ENCODE assay signal across 8 mouse cellular contexts in genomic region chr13:59770164-59770562, GRCm38 (mm10). TPM values are rescaled to one million over a fixed set of nuclear protein-coding genes. Genes with fewer than 3 reads are reported as not detected.
DNase-seq lines count a peak whose midpoint lies in the region; ATAC-seq and TF ChIP-seq lines count a peak whose summit lies in the region.

No protein-coding gene starts in this region.

- H3K27me3 ChIP-seq in G1E (ENCODE audit: insufficient read depth, low read length), result no peaks in the 10 kb centered on the region
- no peaks in the 10 kb centered on the region for H3K27me3 ChIP-seq in forebrain, embryonic 15.5 days
- H3K27me3 ChIP-seq in liver, postnatal 0 days (ENCODE audit: insufficient read depth, low read length), result no peaks in the 10 kb centered on the region
- no peaks in the 10 kb centered on the region for H3K27me3 ChIP-seq in neural tube, embryonic 14.5 days (ENCODE audit: control insufficient read depth, insufficient read depth, low read length)
- no peaks in the 10 kb centered on the region for H3K27me3 ChIP-seq in testis, adult 2 months (ENCODE audit: control insufficient read depth, insufficient read depth, low read length)

- peak; percentile 9; the same call in 1 of the 2 replicates for TF ChIP-seq CTCF in G1E (IDR thresholded peaks at IDR 0.05; ENCODE audit: low read depth, low read length)
- peak; percentile 63 for TF ChIP-seq CTCF in liver, postnatal 0 days (IDR thresholded peaks at IDR 0.05; ENCODE audit: low read depth)
- no peak for TF ChIP-seq CTCF in testis, adult 2 months (IDR thresholded peaks at IDR 0.05; ENCODE audit: control insufficient read depth, insufficient read depth, insufficient replicate concordance, low read depth, low read length)

- WGBS in forebrain, embryonic 15.5 days, result 0% methylated on average over 28 of the region's 28 CpGs
- under 1% methylated on average over 28 of the region's 28 CpGs for WGBS in liver, postnatal 0 days (ENCODE audit: insufficient replicate concordance)
- WGBS in neural tube, embryonic 14.5 days, result under 1% methylated on average over 28 of the region's 28 CpGs

- peaks cover 71% of the 10 kb centered on the region for H3K4me1 ChIP-seq in G1E (ENCODE audit: insufficient read depth, low read depth, low read length)
- peaks cover 37% of the 10 kb centered on the region for H3K4me1 ChIP-seq in forebrain, embryonic 15.5 days
- H3K4me1 ChIP-seq in liver, postnatal 0 days (ENCODE audit: insufficient read depth), result peaks cover 46% of the 10 kb centered on the region
- H3K4me1 ChIP-seq in neural tube, embryonic 14.5 days (ENCODE audit: control insufficient read depth, insufficient read depth, low read length), result peaks cover 27% of the 10 kb centered on the region
- H3K4me1 ChIP-seq in testis, adult 2 months (ENCODE audit: control insufficient read depth, insufficient read depth, low read length), result peaks cover 12% of the 10 kb centered on the region

- TF ChIP-seq EP300 in liver, postnatal 0 days (IDR thresholded peaks at IDR 0.05; ENCODE audit: low read depth), result peak; percentile 95

- peak overlapping the region; percentile 72 for H3K4me2 ChIP-seq in forebrain, embryonic 15.5 days (replicated peaks)
- H3K4me2 ChIP-seq in liver, postnatal 0 days (ENCODE audit: low read depth, low read length), result peak overlapping the region; percentile 77
- H3K4me2 ChIP-seq in neural tube, embryonic 14.5 days (ENCODE audit: low read depth, low read length), result peak overlapping the region; percentile 64

- ATAC-seq in G1E (ENCODE audit: extremely low read depth, insufficient number of reproducible peaks, low FRiP score, poor library complexity, severe bottlenecking), result peak; percentile 79
- peak; percentile 90 for ATAC-seq in forebrain, embryonic 15.5 days (replicated peaks)
- ATAC-seq in liver, postnatal 0 days, result peak; percentile 79
- ATAC-seq in neural tube, embryonic 14.5 days (ENCODE audit: low read depth), result peak; percentile 89

- no peaks in the 10 kb centered on the region for H3K9me3 ChIP-seq in G1E (replicated peaks)
- H3K9me3 ChIP-seq in forebrain, embryonic 15.5 days, result no peaks in the 10 kb centered on the region
- H3K9me3 ChIP-seq in liver, postnatal 0 days (ENCODE audit: low read length), result no peaks in the 10 kb centered on the region
- H3K9me3 ChIP-seq in neural tube, embryonic 14.5 days (ENCODE audit: control insufficient read depth, low read length), result no peaks in the 10 kb centered on the region

- DNase-seq in G1E (ENCODE audit: low spot score), result peak; percentile 92
- DNase-seq in cerebellum, adult 11-12 months, result peak; percentile 86
- DNase-seq in heart, postnatal 25 days (ENCODE audit: low spot score), result peak; percentile 81
- DNase-seq in layer of hippocampus, adult 11-12 months (ENCODE audit: low spot score), result peak; percentile 87
- peak; percentile 93 for DNase-seq in liver, postnatal 0 days

- peak overlapping the region; percentile 94 for H3K4me3 ChIP-seq in G1E (ENCODE audit: low read depth, low read length)
- peak overlapping the region; percentile 87 for H3K4me3 ChIP-seq in forebrain, embryonic 15.5 days
- peak overlapping the region; percentile 85 for H3K4me3 ChIP-seq in liver, postnatal 0 days (ENCODE audit: low read depth, low read length)
- H3K4me3 ChIP-seq in neural tube, embryonic 14.5 days (ENCODE audit: low read depth, low read length), result peak overlapping the region; percentile 84
- peak overlapping the region; percentile 88 for H3K4me3 ChIP-seq in testis, adult 2 months (ENCODE audit: control insufficient read depth, low read depth, low read length)

- H3K9ac ChIP-seq in forebrain, embryonic 15.5 days (replicated peaks), result peak overlapping the region; percentile 71
- peak overlapping the region; percentile 87 for H3K9ac ChIP-seq in liver, postnatal 0 days (replicated peaks)
- peak overlapping the region; percentile 55 for H3K9ac ChIP-seq in neural tube, embryonic 14.5 days (replicated peaks; ENCODE audit: low read depth, low read length)

- H3K27ac ChIP-seq in forebrain, embryonic 15.5 days (replicated peaks), result peak overlapping the region; percentile 99
- peak overlapping the region; percentile 99 for H3K27ac ChIP-seq in liver, postnatal 0 days (ENCODE audit: low read depth)
- H3K27ac ChIP-seq in neural tube, embryonic 14.5 days (ENCODE audit: low read depth, low read length), result peak overlapping the region; percentile 95
- peak overlapping the region; percentile 96 for H3K27ac ChIP-seq in testis, adult 2 months (ENCODE audit: control insufficient read depth, insufficient read depth, low read depth, low read length)

- H3K36me3 ChIP-seq in G1E (replicated peaks), result peaks cover 66% of the 10 kb centered on the region
- H3K36me3 ChIP-seq in forebrain, embryonic 15.5 days, result peaks cover 21% of the 10 kb centered on the region
- peaks cover 35% of the 10 kb centered on the region for H3K36me3 ChIP-seq in liver, postnatal 0 days (replicated peaks; ENCODE audit: insufficient read depth, low read length)
- H3K36me3 ChIP-seq in neural tube, embryonic 14.5 days (ENCODE audit: control insufficient read depth, insufficient read depth, low read length), result peaks cover 6% of the 10 kb centered on the region; the same call in 1 of the 2 replicates
- no peaks in the 10 kb centered on the region; the same call in none of the 2 replicates for H3K36me3 ChIP-seq in testis, adult 2 months (ENCODE audit: control insufficient read depth, insufficient read depth, low read length)

- TF ChIP-seq POLR2A in testis, adult 2 months (IDR thresholded peaks at IDR 0.05; ENCODE audit: control insufficient read depth, low read depth, low read length), result no peak

- intact Hi-C loops in heart, postnatal 25 days (cut with DNase I), result loop anchor here (5.0 kb wide), 1 partner anchor 52 kb away; the partner anchor contains the start of gene Tut7

RNA-seq across cellular contexts. Expression of gene Isca1, which starts 0.6 kb away (rescaled TPM):
- total RNA-seq in G1E (2014; fragmentation: Nextera tagmentation) (242 and 309 TPM in 2 replicates), G1E (2017) (75.9 and 85.8 TPM in 2 replicates)
- polyA plus RNA-seq in G1E (2012), result 57.0 and 69.2 TPM in 2 replicates
- 129 and 146 TPM in 2 replicates for polyA plus RNA-seq in forebrain, embryonic 15.5 days (2015; fragmentation: Nextera tagmentation; extraction: Ambion mirVana)
- total RNA-seq in heart, postnatal 25 days (2021), result 100 to 1,000 TPM; 221 to 222 TPM
- 135 and 137 TPM in 2 replicates for polyA plus RNA-seq in liver, postnatal 0 days (2015; fragmentation: Nextera tagmentation; extraction: Ambion mirVana)
- polyA plus RNA-seq in neural tube, embryonic 14.5 days (2014; fragmentation: Nextera tagmentation; extraction: Ambion mirVana), result 184 and 200 TPM in 2 replicates
- polyA plus RNA-seq in testis, adult 2 months (2012; rRNA removed), result 149 and 158 TPM in 2 replicates

RNA-seq across cellular contexts. Expression of gene Gm49354, which starts 11.9 kb away (rescaled TPM):
- total RNA-seq in G1E (2014; fragmentation: Nextera tagmentation), result not detected in 2 replicates
- total RNA-seq in G1E (2017), result 16.9 TPM in 1 of 2 replicates, not detected in the other
- 32.8 and 52.8 TPM in 2 replicates for polyA plus RNA-seq in G1E (2012)
- not detected in 2 replicates for polyA plus RNA-seq in forebrain, embryonic 15.5 days (2015; fragmentation: Nextera tagmentation; extraction: Ambion mirVana)
- total RNA-seq in heart, postnatal 25 days (2021), result not detected
- polyA plus RNA-seq in liver, postnatal 0 days (2015; fragmentation: Nextera tagmentation; extraction: Ambion mirVana), result not detected in 2 replicates
- polyA plus RNA-seq in neural tube, embryonic 14.5 days (2014; fragmentation: Nextera tagmentation; extraction: Ambion mirVana), result not detected in 2 replicates
- not detected in 2 replicates for polyA plus RNA-seq in testis, adult 2 months (2012; rRNA removed)

RNA-seq across cellular contexts. Expression of gene 1700014D04Rik, which starts 23.6 kb away (rescaled TPM):
- total RNA-seq in G1E (2014; fragmentation: Nextera tagmentation) (not detected in 2 replicates), G1E (2017) (0.06 and 0.11 TPM in 2 replicates)
- polyA plus RNA-seq in G1E (2012), result not detected in 2 replicates
- polyA plus RNA-seq in forebrain, embryonic 15.5 days (2015; fragmentation: Nextera tagmentation; extraction: Ambion mirVana), result 0.39 TPM in 1 of 2 replicates, not detected in the other
- total RNA-seq in heart, postnatal 25 days (2021), result not detected
- not detected in 2 replicates for polyA plus RNA-seq in liver, postnatal 0 days (2015; fragmentation: Nextera tagmentation; extraction: Ambion mirVana)
- polyA plus RNA-seq in neural tube, embryonic 14.5 days (2014; fragmentation: Nextera tagmentation; extraction: Ambion mirVana), result 0.10 and 0.52 TPM in 2 replicates
- polyA plus RNA-seq in testis, adult 2 months (2012; rRNA removed), result 45.6 and 46.7 TPM in 2 replicates

RNA-seq across cellular contexts. Expression of gene Spata31d1d, which starts 38.6 kb away (rescaled TPM):
- total RNA-seq in G1E (2014; fragmentation: Nextera tagmentation), result not detected in 2 replicates
- 0.05 TPM in 1 of 2 replicates, not detected in the other for total RNA-seq in G1E (2017)
- not detected in 2 replicates for polyA plus RNA-seq in G1E (2012)
- polyA plus RNA-seq in forebrain, embryonic 15.5 days (2015; fragmentation: Nextera tagmentation; extraction: Ambion mirVana), result not detected in 2 replicates
- not detected for total RNA-seq in heart, postnatal 25 days (2021)
- not detected in 2 replicates for polyA plus RNA-seq in liver, postnatal 0 days (2015; fragmentation: Nextera tagmentation; extraction: Ambion mirVana)
- not detected in 2 replicates for polyA plus RNA-seq in neural tube, embryonic 14.5 days (2014; fragmentation: Nextera tagmentation; extraction: Ambion mirVana)
- polyA plus RNA-seq in testis, adult 2 months (2012; rRNA removed), result 74.8 and 83.7 TPM in 2 replicates

RNA-seq across cellular contexts. Expression of gene Tut7, which starts 52.8 kb away (rescaled TPM):
- 215 and 232 TPM in 2 replicates for total RNA-seq in G1E (2014; fragmentation: Nextera tagmentation)
- total RNA-seq in G1E (2017), result 166 and 194 TPM in 2 replicates
- polyA plus RNA-seq in G1E (2012), result 59.6 and 66.1 TPM in 2 replicates
- polyA plus RNA-seq in forebrain, embryonic 15.5 days (2015; fragmentation: Nextera tagmentation; extraction: Ambion mirVana), result 54.9 and 58.9 TPM in 2 replicates
- 10 to 100 TPM; 41.4 to 41.9 TPM for total RNA-seq in heart, postnatal 25 days (2021)
- polyA plus RNA-seq in liver, postnatal 0 days (2015; fragmentation: Nextera tagmentation; extraction: Ambion mirVana), result 33.8 and 37.6 TPM in 2 replicates
- 45.1 and 51.8 TPM in 2 replicates for polyA plus RNA-seq in neural tube, embryonic 14.5 days (2014; fragmentation: Nextera tagmentation; extraction: Ambion mirVana)
- polyA plus RNA-seq in testis, adult 2 months (2012; rRNA removed), result 9.5 and 10.1 TPM in 2 replicates

Comparison
In these comparisons a context has a peak if more than half of its experiments do, and no peak if none do; other contexts are left out.
1. Peak in every context shown above with its lines: DNase-seq, ATAC-seq, H3K4me3 ChIP-seq and H3K27ac ChIP-seq.
2. RNA of gene Gm49354, which starts 11.9 kb away (polyA plus RNA-seq): 32.8 to 52.8 TPM in G1E; not detected in forebrain, embryonic 15.5 days, not detected in liver, postnatal 0 days, not detected in neural tube, embryonic 14.5 days and not detected in testis, adult 2 months; every median in the first group is over 10 times any median in the second.
3. RNA of gene 1700014D04Rik, which starts 23.6 kb away (polyA plus RNA-seq): 45.6 to 46.7 TPM in testis, adult 2 months; 0.10 to 0.52 TPM in neural tube, embryonic 14.5 days, 0.39 TPM in forebrain, embryonic 15.5 days, not detected in liver, postnatal 0 days and not detected in G1E; every median in the first group is over 10 times any median in the second.